In genomic region chr4:76324928-76325327, GRCm38 (mm10) we compare ENCODE assay signal across 13 mouse cellular contexts.
A peak's percentile ranks its signal among the peaks of the same experiment; 100 is the strongest.
DNase-seq lines count a peak whose midpoint lies in the region; ATAC-seq lines count a peak whose summit lies in the region.
"Had no signal": no experiment of that assay in that cellular context is flagged by ENCODE, and none has a peak within 500 bp of the region (broad histone marks: within the 10 kb centered on the region; RNA-seq: fewer than 3 reads in every experiment).

No protein-coding gene starts in this region.

- no peak overlapping the region for H3K4me3 ChIP-seq in hindbrain, embryonic 13.5 days
- no peak overlapping the region for H3K4me3 ChIP-seq in hindbrain, embryonic 11.5 days (ENCODE audit: low read depth, low read length)
- H3K4me3 ChIP-seq in hindbrain, embryonic 16.5 days (ENCODE audit: low read length): no peak overlapping the region
- H3K4me3 ChIP-seq: embryonic facial prominence, embryonic 13.5 days; stomach, embryonic 15.5 days had no signal

- H3K27me3 ChIP-seq in hindbrain, embryonic 13.5 days: no peaks in the 10 kb centered on the region
- H3K27me3 ChIP-seq in hindbrain, embryonic 11.5 days (ENCODE audit: control insufficient read depth, insufficient read depth, low read length): no peaks in the 10 kb centered on the region
- no peaks in the 10 kb centered on the region for H3K27me3 ChIP-seq in hindbrain, embryonic 16.5 days (replicated peaks; ENCODE audit: control insufficient read depth, insufficient read depth, low read length)
- H3K27me3 ChIP-seq: embryonic facial prominence, embryonic 13.5 days; stomach, embryonic 15.5 days had no signal

- no peaks in the 10 kb centered on the region for H3K9me3 ChIP-seq in hindbrain, embryonic 13.5 days
- no peaks in the 10 kb centered on the region for H3K9me3 ChIP-seq in hindbrain, embryonic 11.5 days (ENCODE audit: control insufficient read depth, low read length)
- no peaks in the 10 kb centered on the region for H3K9me3 ChIP-seq in hindbrain, embryonic 16.5 days (ENCODE audit: control insufficient read depth, low read length)
- H3K9me3 ChIP-seq: embryonic facial prominence, embryonic 13.5 days; stomach, embryonic 15.5 days had no signal

- no peak overlapping the region for H3K4me2 ChIP-seq in hindbrain, embryonic 13.5 days
- no peak overlapping the region for H3K4me2 ChIP-seq in hindbrain, embryonic 11.5 days (replicated peaks; ENCODE audit: low read depth, low read length)
- no peak overlapping the region; the same call in 1 of the 2 replicates for H3K4me2 ChIP-seq in hindbrain, embryonic 16.5 days (ENCODE audit: low read length)
- H3K4me2 ChIP-seq: embryonic facial prominence, embryonic 13.5 days; stomach, embryonic 15.5 days had no signal

- WGBS in hindbrain, embryonic 13.5 days: 44% methylated on average over 10 of the region's 10 CpGs
- WGBS in hindbrain, embryonic 11.5 days: 76% methylated on average over 10 of the region's 10 CpGs
- 24% methylated on average over 10 of the region's 10 CpGs for WGBS in hindbrain, embryonic 16.5 days

- H3K4me1 ChIP-seq in hindbrain, embryonic 13.5 days (replicated peaks): peaks cover 44% of the 10 kb centered on the region
- H3K4me1 ChIP-seq in hindbrain, embryonic 11.5 days (replicated peaks; ENCODE audit: control insufficient read depth, insufficient read depth, low read length): no peaks in the 10 kb centered on the region
- peaks cover 28% of the 10 kb centered on the region for H3K4me1 ChIP-seq in hindbrain, embryonic 16.5 days (ENCODE audit: control insufficient read depth, insufficient read depth, low read depth, low read length)

- H3K27ac ChIP-seq in hindbrain, embryonic 13.5 days: peak overlapping the region; percentile 66
- no peak overlapping the region for H3K27ac ChIP-seq in hindbrain, embryonic 11.5 days (ENCODE audit: low read depth, low read length)
- H3K27ac ChIP-seq in hindbrain, embryonic 16.5 days (ENCODE audit: low read depth, low read length): peak overlapping the region; percentile 39; the same call in 1 of the 2 replicates
- H3K27ac ChIP-seq: embryonic facial prominence, embryonic 13.5 days; stomach, embryonic 15.5 days had no signal

- DNase-seq in hindbrain, embryonic 11.5 days (ENCODE audit: low spot score): no peak
- DNase-seq in right cerebral cortex, adult 18-20 months: peak; percentile 37
- DNase-seq in right cerebral cortex, postnatal 25 days: no peak
- DNase-seq in right cerebral cortex, postnatal 4 days: peak; percentile 25
- DNase-seq in layer of hippocampus, postnatal 25 days (ENCODE audit: extremely low spot score in 1 of 2, low spot score in 1 of 2): no peak
- no peak for DNase-seq in thymus, postnatal 0 days (ENCODE audit: low spot score)
- DNase-seq: heart, adult 18-20 months; kidney, adult 11 months; liver had no signal

- ATAC-seq in hindbrain, embryonic 13.5 days (ENCODE audit: low FRiP score): peak; percentile 49
- ATAC-seq in hindbrain, embryonic 11.5 days (ENCODE audit: low FRiP score): no peak
- peak; percentile 41 for ATAC-seq in hindbrain, embryonic 16.5 days

- H3K36me3 ChIP-seq in hindbrain, embryonic 13.5 days: no peaks in the 10 kb centered on the region
- no peaks in the 10 kb centered on the region for H3K36me3 ChIP-seq in hindbrain, embryonic 11.5 days (ENCODE audit: control insufficient read depth, insufficient read depth, low read length)
- H3K36me3 ChIP-seq in hindbrain, embryonic 16.5 days (ENCODE audit: control insufficient read depth, insufficient read depth, low read length): no peaks in the 10 kb centered on the region
- H3K36me3 ChIP-seq: embryonic facial prominence, embryonic 13.5 days; stomach, embryonic 15.5 days had no signal

- H3K9ac ChIP-seq in hindbrain, embryonic 13.5 days: no peak overlapping the region
- H3K9ac ChIP-seq in hindbrain, embryonic 11.5 days (ENCODE audit: low read depth, low read length): no peak overlapping the region
- H3K9ac ChIP-seq in hindbrain, embryonic 16.5 days (ENCODE audit: low read depth, low read length): no peak overlapping the region
- H3K9ac ChIP-seq: embryonic facial prominence, embryonic 13.5 days; stomach, embryonic 15.5 days had no signal

Comparison
In these comparisons a context has a peak if more than half of its experiments do, and no peak if none do; other contexts are left out.
1. DNase-seq: peak in right cerebral cortex, adult 18-20 months (single experiment) and right cerebral cortex, postnatal 4 days (single experiment); none in hindbrain, embryonic 11.5 days (single experiment), right cerebral cortex, postnatal 25 days (single experiment), layer of hippocampus, postnatal 25 days (0 of 2) and thymus, postnatal 0 days (single experiment).